Mouse (Mus musculus): ENCODE results near the gene Mta1. TPM values are rescaled to one million over a fixed set of nuclear protein-coding genes. Genes with fewer than 3 reads are reported as not detected.

The Mta1 gene
- polyA plus RNA-seq, 1 experiment from 2014 or later: 12.1 TPM

DNA sequence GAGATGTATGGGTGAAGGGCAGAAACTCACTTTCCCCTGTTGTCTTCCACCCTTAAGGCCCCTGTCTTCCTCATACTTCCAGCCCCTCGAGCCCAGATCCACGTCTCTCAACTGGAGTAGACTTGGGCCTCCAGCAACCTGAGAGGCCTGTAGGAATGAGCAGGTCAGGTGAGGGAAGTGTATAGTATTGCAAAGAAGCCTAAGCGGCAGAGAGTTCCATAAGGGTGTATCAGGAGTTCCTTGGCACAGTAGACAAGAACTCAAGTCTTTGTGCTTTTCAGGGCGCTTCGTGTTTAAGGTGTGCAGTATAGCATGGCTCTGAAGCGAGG is 56.6 kb downstream of the Mta1 start:
- H3K9ac ChIP-seq (ENCODE audit: low read length): peak overlapping the region; percentile 75
- no peak for ATAC-seq (replicated peaks; ENCODE audit: extremely low read depth, insufficient read depth, low FRiP score)
- peak overlapping the region; percentile 54 for H3K4me3 ChIP-seq (ENCODE audit: low read length)
- no peaks in the 10 kb centered on the region for H3K9me3 ChIP-seq (replicated peaks; ENCODE audit: control insufficient read depth, low read length)
- H3K4me1 ChIP-seq (ENCODE audit: control insufficient read depth, insufficient read depth, low read length): peaks cover 39% of the 10 kb centered on the region
- peaks cover 3% of the 10 kb centered on the region; the same call in 1 of the 2 replicates for H3K36me3 ChIP-seq (ENCODE audit: control insufficient read depth, insufficient read depth)
- 67% methylated on average over 6 of the region's 6 CpGs for WGBS
- H3K4me2 ChIP-seq (ENCODE audit: low read depth, low read length): peak overlapping the region; percentile 67
- peak overlapping the region; percentile 84 for H3K27ac ChIP-seq (ENCODE audit: low read length)
- H3K27me3 ChIP-seq (ENCODE audit: control insufficient read depth, insufficient read depth, low read length): no peaks in the 10 kb centered on the region

DNA sequence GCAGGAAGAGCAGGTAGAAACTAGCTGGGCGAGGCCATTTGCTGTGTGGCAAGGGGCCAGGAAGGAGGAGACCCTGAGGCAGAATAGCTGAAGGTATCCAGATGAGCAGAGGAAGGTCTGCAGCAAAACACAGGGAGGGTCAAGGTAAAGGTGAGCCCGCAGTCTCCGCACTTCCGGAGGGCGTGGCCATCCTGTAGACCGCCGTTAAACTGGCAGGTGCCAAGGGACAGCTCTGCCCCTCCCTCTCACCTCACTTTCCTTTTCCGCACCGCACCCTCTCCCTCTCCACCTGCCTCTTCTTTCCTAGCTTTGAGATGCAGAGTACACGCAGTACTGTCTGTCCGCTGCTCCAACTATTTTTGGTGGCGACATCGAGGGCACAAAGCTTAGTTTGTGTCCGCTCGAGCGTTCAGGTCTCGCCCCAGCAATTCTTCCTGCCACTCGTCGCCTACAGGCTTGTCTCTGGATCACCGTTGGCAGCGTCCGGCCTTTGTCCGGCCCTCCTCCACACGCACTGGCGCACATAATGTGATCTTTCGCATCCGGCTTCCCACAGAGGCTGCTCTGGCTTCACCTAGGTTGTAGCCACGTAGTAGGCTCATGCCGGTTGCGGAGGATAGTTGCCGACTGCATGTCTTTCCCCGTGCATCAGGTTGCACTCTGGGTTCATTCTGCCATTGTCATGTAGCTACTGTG is 57.1 kb downstream of the Mta1 start:
- no peaks in the 10 kb centered on the region for H3K9me3 ChIP-seq (replicated peaks; ENCODE audit: control insufficient read depth, low read length)
- ATAC-seq (replicated peaks; ENCODE audit: extremely low read depth, insufficient read depth, low FRiP score): no peak
- 4% methylated on average over 32 of the region's 32 CpGs for WGBS
- H3K27ac ChIP-seq (ENCODE audit: low read length): peak overlapping the region; percentile 84
- peaks cover 3% of the 10 kb centered on the region; the same call in 1 of the 2 replicates for H3K36me3 ChIP-seq (ENCODE audit: control insufficient read depth, insufficient read depth)
- H3K27me3 ChIP-seq (ENCODE audit: control insufficient read depth, insufficient read depth, low read length): no peaks in the 10 kb centered on the region
- H3K4me1 ChIP-seq (ENCODE audit: control insufficient read depth, insufficient read depth, low read length): peaks cover 39% of the 10 kb centered on the region
- H3K9ac ChIP-seq (ENCODE audit: low read length): peak overlapping the region; percentile 75
- H3K4me3 ChIP-seq (ENCODE audit: low read length): peak overlapping the region; percentile 54
- peak overlapping the region; percentile 67 for H3K4me2 ChIP-seq (ENCODE audit: low read depth, low read length)

DNA sequence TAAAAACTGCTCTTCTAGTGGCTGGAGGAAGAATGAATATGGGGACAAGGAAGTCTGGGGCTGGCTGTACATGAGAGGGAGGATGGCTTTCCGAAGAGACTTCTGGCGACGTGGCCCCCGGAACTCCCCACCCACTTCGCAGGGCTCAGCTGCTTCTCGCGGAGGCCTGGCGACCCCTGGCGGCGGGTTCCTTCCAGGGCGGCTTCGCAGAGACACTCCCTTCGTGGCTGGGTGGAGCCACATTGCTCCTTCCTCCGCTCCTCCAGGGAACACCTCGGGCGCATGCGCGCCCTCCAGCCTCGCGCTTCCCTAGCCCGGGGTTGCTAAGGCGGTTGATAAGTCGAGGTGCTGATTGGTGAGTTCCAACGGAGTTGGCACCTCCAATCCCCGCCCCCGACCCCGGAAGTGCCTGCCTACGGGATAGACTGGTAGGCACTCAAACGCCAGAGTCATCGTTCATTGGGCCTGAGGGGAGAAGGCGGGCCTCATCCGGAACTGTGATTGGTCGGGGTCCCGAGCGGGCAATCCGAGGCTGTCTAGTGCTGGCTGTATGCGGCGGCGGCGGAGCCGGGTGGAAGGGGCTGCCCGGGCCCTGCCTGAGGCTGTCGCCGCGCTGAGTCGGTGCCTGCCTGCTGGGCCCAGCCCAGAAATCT is 57.9 kb downstream of the Mta1 start, which contains the start of gene Tedc1:
Tedc1 (plus strand) TSS at position 535 of the 653 bp plus-strand sequence.
- under 1% methylated on average over 46 of the region's 46 CpGs for WGBS
- H3K9ac ChIP-seq (ENCODE audit: low read length): peak within 1 kb of the TSS; percentile 75
- H3K27me3 ChIP-seq (ENCODE audit: control insufficient read depth, insufficient read depth, low read length): no peaks in the 10 kb centered on the region
- no peaks in the 10 kb centered on the region for H3K9me3 ChIP-seq (replicated peaks; ENCODE audit: control insufficient read depth, low read length)
- peaks cover 33% of the 10 kb centered on the region for H3K4me1 ChIP-seq (ENCODE audit: control insufficient read depth, insufficient read depth, low read length)
- peak within 1 kb of the TSS; percentile 76 for H3K4me3 ChIP-seq (ENCODE audit: low read length)
- H3K4me2 ChIP-seq (ENCODE audit: low read depth, low read length): peak within 1 kb of the TSS; percentile 90
- H3K36me3 ChIP-seq (ENCODE audit: control insufficient read depth, insufficient read depth): peaks cover 3% of the 10 kb centered on the region; the same call in 1 of the 2 replicates
- ATAC-seq (replicated peaks; ENCODE audit: extremely low read depth, insufficient read depth, low FRiP score): peak; percentile 92
- H3K27ac ChIP-seq (ENCODE audit: low read length): peak within 1 kb of the TSS; percentile 84

DNA sequence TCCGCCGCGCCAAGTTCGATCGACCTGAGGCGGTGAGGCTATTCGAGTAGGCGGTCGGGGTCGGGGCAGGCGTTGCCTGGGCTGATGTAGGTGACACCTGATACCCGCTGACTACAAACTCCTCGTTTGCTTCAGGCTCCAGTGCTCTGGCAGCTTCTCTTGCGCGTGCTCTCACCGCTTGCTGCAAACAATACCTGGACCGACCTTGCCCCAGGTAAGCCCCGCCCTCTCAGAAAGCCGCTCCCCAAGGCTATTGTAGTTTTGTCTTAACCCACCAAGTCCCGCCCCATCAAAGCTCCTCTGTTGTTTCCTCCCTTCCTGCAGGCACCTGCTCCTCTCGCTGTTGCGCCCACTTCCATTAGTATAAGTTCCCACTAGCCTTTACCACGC is 58.5 kb downstream of the Mta1 start:
- peak overlapping the region; percentile 75 for H3K27ac ChIP-seq (ENCODE audit: low read length)
- no peak for ATAC-seq (replicated peaks; ENCODE audit: extremely low read depth, insufficient read depth, low FRiP score)
- peaks cover 3% of the 10 kb centered on the region; the same call in 1 of the 2 replicates for H3K36me3 ChIP-seq (ENCODE audit: control insufficient read depth, insufficient read depth)
- H3K9me3 ChIP-seq (replicated peaks; ENCODE audit: control insufficient read depth, low read length): no peaks in the 10 kb centered on the region
- no peaks in the 10 kb centered on the region for H3K27me3 ChIP-seq (ENCODE audit: control insufficient read depth, insufficient read depth, low read length)
- H3K4me1 ChIP-seq (ENCODE audit: control insufficient read depth, insufficient read depth, low read length): peaks cover 28% of the 10 kb centered on the region
- H3K4me2 ChIP-seq (ENCODE audit: low read depth, low read length): peak overlapping the region; percentile 90
- H3K4me3 ChIP-seq (ENCODE audit: low read length): peak overlapping the region; percentile 76
- under 1% methylated on average over 23 of the region's 23 CpGs for WGBS
- H3K9ac ChIP-seq (ENCODE audit: low read length): peak overlapping the region; percentile 74

DNA sequence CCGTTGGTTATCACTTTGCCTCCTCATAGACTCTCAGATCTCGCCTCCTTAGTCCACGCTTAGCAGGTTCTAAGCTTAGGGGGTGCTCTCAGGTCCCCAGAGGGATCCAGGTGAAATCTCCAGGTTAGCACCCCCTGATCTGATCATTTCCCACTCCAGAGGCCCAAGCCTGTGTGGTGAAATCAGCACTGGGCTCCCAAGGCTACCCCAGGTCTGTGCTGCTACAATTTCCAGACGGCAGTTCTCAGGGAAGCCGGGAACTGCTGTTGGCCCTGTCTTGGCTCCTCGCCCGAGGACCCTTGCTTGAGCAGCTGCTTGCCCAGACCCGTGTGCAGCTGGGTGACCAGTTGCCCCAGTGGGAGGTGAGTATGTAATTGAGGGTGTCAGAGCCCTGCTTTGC is 58.9 kb downstream of the Mta1 start:
- Histone ChIP-seq H3K4me1 (ENCODE audit: control insufficient read depth, insufficient read depth, low read length) (peaks cover 27% of the 10 kb centered on the region), H3K27me3 (ENCODE audit: control insufficient read depth, insufficient read depth, low read length) (no peaks in the 10 kb centered on the region), H3K9ac (ENCODE audit: low read length) (peak overlapping the region; percentile 74), H3K9me3 (replicated peaks; ENCODE audit: control insufficient read depth, low read length) (no peaks in the 10 kb centered on the region), H3K4me2 (ENCODE audit: low read depth, low read length) (peak overlapping the region; percentile 90), H3K4me3 (ENCODE audit: low read length) (peak overlapping the region; percentile 76), H3K36me3 (ENCODE audit: control insufficient read depth, insufficient read depth) (peaks cover 3% of the 10 kb centered on the region; the same call in 1 of the 2 replicates), H3K27ac (ENCODE audit: low read length) (no peak overlapping the region)
- 31% methylated on average over 8 of the region's 8 CpGs for WGBS
- ATAC-seq (replicated peaks; ENCODE audit: extremely low read depth, insufficient read depth, low FRiP score): no peak

DNA sequence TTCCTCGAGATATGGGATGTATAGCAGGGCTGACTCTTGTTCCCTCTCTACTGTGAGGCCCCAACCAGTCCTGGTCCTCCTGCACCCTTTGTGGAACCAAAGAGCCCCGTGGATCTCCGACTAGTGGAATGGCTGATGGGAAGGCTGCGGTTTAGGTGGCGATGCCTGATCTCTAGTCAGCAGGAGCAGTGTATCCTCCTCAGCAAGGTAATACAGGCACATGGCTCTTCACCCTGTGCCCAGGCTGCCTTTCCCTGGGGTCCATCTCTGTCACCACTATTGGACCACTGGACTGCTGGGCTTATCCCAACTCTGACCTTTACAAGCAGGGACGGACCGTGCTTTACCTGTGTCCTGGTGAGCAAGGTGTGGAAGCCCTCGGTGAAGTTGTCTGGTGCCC is 59.4 kb downstream of the Mta1 start:
- Histone ChIP-seq H3K4me1 (ENCODE audit: control insufficient read depth, insufficient read depth, low read length) (peaks cover 23% of the 10 kb centered on the region), H3K9me3 (replicated peaks; ENCODE audit: control insufficient read depth, low read length) (no peaks in the 10 kb centered on the region), H3K9ac (ENCODE audit: low read length) (no peak overlapping the region), H3K4me3 (ENCODE audit: low read length) (peak overlapping the region; percentile 76; the same call in 1 of the 2 replicates), H3K27me3 (ENCODE audit: control insufficient read depth, insufficient read depth, low read length) (no peaks in the 10 kb centered on the region), H3K4me2 (ENCODE audit: low read depth, low read length) (peak overlapping the region; percentile 90; the same call in 1 of the 2 replicates), H3K36me3 (ENCODE audit: control insufficient read depth, insufficient read depth) (peaks cover 3% of the 10 kb centered on the region; the same call in 1 of the 2 replicates), H3K27ac (ENCODE audit: low read length) (no peak overlapping the region)
- 92% methylated on average over 8 of the region's 8 CpGs for WGBS
- ATAC-seq (replicated peaks; ENCODE audit: extremely low read depth, insufficient read depth, low FRiP score): no peak

DNA sequence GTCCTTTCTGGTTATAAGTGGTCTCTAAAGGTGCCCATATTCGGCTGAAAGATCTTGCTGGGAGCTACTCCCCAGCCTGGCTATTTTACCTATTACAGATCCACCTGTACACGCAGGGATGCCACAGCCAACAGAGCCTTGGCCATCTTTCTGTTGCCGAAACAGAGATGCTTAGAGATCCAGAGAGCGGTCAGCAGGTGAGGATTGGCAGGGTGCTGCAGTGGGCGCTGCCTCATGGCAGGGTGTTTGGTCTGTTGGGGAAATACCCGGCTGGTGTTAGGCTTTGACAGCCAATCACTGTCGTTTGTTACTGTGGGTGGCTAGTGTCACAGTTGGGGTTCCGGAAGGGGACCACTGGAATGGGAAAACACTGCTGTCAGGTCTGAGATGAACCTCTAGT is 59.9 kb downstream of the Mta1 start:
- no peak overlapping the region for H3K9ac ChIP-seq (ENCODE audit: low read length)
- ATAC-seq (replicated peaks; ENCODE audit: extremely low read depth, insufficient read depth, low FRiP score): no peak
- peaks cover 19% of the 10 kb centered on the region for H3K4me1 ChIP-seq (ENCODE audit: control insufficient read depth, insufficient read depth, low read length)
- H3K36me3 ChIP-seq (ENCODE audit: control insufficient read depth, insufficient read depth): peaks cover 4% of the 10 kb centered on the region; the same call in 1 of the 2 replicates
- no peak overlapping the region for H3K4me3 ChIP-seq (ENCODE audit: low read length)
- WGBS: 89% methylated on average over 8 of the region's 8 CpGs
- no peak overlapping the region for H3K4me2 ChIP-seq (ENCODE audit: low read depth, low read length)
- no peak overlapping the region for H3K27ac ChIP-seq (ENCODE audit: low read length)
- no peaks in the 10 kb centered on the region for H3K27me3 ChIP-seq (ENCODE audit: control insufficient read depth, insufficient read depth, low read length)
- no peaks in the 10 kb centered on the region for H3K9me3 ChIP-seq (replicated peaks; ENCODE audit: control insufficient read depth, low read length)

DNA sequence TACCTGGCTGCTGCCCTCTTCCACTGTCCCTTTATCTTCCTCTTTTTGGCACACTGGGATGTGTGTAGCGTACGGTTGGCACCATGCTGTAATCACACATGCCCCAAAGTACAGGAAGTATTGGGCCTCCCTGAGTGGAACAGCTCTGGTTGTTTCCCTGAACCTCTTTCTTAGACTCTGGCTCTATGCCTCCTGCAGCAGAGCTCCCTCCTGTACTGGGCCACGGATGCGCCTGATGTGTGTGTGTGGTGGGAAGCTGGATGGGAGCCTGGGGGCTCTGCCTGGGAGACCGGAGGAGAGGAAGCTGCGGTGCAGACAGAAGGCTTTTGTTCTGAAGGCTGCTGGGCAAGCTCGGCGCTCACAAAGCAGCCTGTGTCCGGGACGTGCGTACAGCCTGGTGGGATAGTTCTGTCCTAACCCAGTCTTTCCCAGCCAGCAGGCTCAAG is 65.5 kb downstream of the Mta1 start:
- Histone ChIP-seq H3K36me3 (ENCODE audit: control insufficient read depth, insufficient read depth) (peaks cover 9% of the 10 kb centered on the region), H3K27ac (ENCODE audit: low read length) (peak overlapping the region; percentile 55), H3K27me3 (ENCODE audit: control insufficient read depth, insufficient read depth, low read length) (no peaks in the 10 kb centered on the region), H3K4me3 (ENCODE audit: low read length) (no peak overlapping the region), H3K4me2 (ENCODE audit: low read depth, low read length) (no peak overlapping the region), H3K9me3 (replicated peaks; ENCODE audit: control insufficient read depth, low read length) (no peaks in the 10 kb centered on the region), H3K4me1 (ENCODE audit: control insufficient read depth, insufficient read depth, low read length) (no peaks in the 10 kb centered on the region), H3K9ac (ENCODE audit: low read length) (0 out of 2 replicates have a peak overlapping the region, but pooled peaks have one; percentile 16)
- no peak for ATAC-seq (replicated peaks; ENCODE audit: extremely low read depth, insufficient read depth, low FRiP score)
- 77% methylated on average over 11 of the region's 11 CpGs for WGBS

DNA sequence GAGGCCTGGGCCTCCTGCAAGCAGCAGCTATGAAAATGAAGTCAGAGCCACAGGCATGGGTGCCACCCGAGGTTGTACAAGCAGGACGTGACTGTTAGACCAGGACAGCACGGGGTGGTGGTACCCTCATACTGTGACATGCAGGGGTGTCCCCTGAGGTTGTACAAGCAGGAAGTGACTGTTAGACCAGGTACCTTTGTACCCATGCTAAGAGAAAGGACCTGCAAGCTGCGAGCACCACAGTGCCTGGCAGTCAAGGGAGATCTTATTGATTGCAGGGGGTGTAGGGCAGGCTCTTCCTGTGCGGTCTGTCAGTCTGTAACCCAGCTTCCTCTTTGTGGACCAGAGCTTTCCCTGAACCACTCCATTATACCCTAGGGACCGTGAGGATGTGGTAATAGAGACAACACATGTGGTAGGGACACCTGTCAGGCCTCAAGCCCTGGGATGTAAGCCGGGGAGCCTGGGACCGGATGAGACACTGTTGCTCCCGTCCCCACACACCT is 70.0 kb downstream of the Mta1 start:
- peaks cover 7% of the 10 kb centered on the region for H3K36me3 ChIP-seq (ENCODE audit: control insufficient read depth, insufficient read depth)
- H3K4me2 ChIP-seq (ENCODE audit: low read depth, low read length): no peak overlapping the region
- no peaks in the 10 kb centered on the region for H3K9me3 ChIP-seq (replicated peaks; ENCODE audit: control insufficient read depth, low read length)
- ATAC-seq (replicated peaks; ENCODE audit: extremely low read depth, insufficient read depth, low FRiP score): peak; percentile 73
- H3K27ac ChIP-seq (ENCODE audit: low read length): peak overlapping the region; percentile 26; the same call in 1 of the 2 replicates
- no peaks in the 10 kb centered on the region for H3K4me1 ChIP-seq (ENCODE audit: control insufficient read depth, insufficient read depth, low read length)
- 74% methylated on average over 9 of the region's 9 CpGs for WGBS
- no peak overlapping the region for H3K9ac ChIP-seq (ENCODE audit: low read length)
- no peak overlapping the region for H3K4me3 ChIP-seq (ENCODE audit: low read length)
- H3K27me3 ChIP-seq (ENCODE audit: control insufficient read depth, insufficient read depth, low read length): no peaks in the 10 kb centered on the region

Measured in heart, embryonic 16.5 days (tissue).